Mouse (Mus musculus): Measurements from ENCODE around the gene Hoxd4. TPM values are rescaled to one million over a fixed set of nuclear protein-coding genes. Genes with fewer than 3 reads are reported as not detected.

The Hoxd4 gene
- polyA plus RNA-seq, 1 experiment from 2014 or later, result 4.7 TPM

GRCm38 (mm10) chr2:74669650-74670235 lies 42.0 kb upstream of the Hoxd4 start:
- H3K27ac ChIP-seq (ENCODE audit: low read depth, low read length), result no peak overlapping the region
- no peak overlapping the region for H3K4me2 ChIP-seq (ENCODE audit: low read depth, low read length)
- no peaks in the 10 kb centered on the region for H3K9me3 ChIP-seq (ENCODE audit: control insufficient read depth, low read length)
- no peak overlapping the region for H3K9ac ChIP-seq (replicated peaks; ENCODE audit: low read depth, low read length)
- peaks cover 70% of the 10 kb centered on the region for H3K27me3 ChIP-seq (ENCODE audit: control insufficient read depth, insufficient read depth, low read length)
- WGBS, result under 1% methylated on average over 14 of the region's 14 CpGs
- no peak for ATAC-seq (ENCODE audit: low read depth)
- H3K4me1 ChIP-seq (ENCODE audit: control insufficient read depth, insufficient read depth, low read length), result 0 out of 2 replicates have a peak, but pooled peaks cover 4% of the 10 kb centered on the region
- no peaks in the 10 kb centered on the region for H3K36me3 ChIP-seq (ENCODE audit: control insufficient read depth, insufficient read depth, low read length)
- no peak overlapping the region for H3K4me3 ChIP-seq (ENCODE audit: low read depth, low read length)

GRCm38 (mm10) chr2:74670632-74671188 lies 41.0 kb upstream of the Hoxd4 start:
- 0 out of 2 replicates have a peak, but pooled peaks cover 10% of the 10 kb centered on the region for H3K4me1 ChIP-seq (ENCODE audit: control insufficient read depth, insufficient read depth, low read length)
- H3K9ac ChIP-seq (replicated peaks; ENCODE audit: low read depth, low read length), result no peak overlapping the region
- H3K4me2 ChIP-seq (ENCODE audit: low read depth, low read length), result no peak overlapping the region
- H3K36me3 ChIP-seq (ENCODE audit: control insufficient read depth, insufficient read depth, low read length), result no peaks in the 10 kb centered on the region
- H3K4me3 ChIP-seq (ENCODE audit: low read depth, low read length), result no peak overlapping the region
- H3K9me3 ChIP-seq (ENCODE audit: control insufficient read depth, low read length), result no peaks in the 10 kb centered on the region
- no peak overlapping the region for H3K27ac ChIP-seq (ENCODE audit: low read depth, low read length)
- WGBS, result 3% methylated on average over 3 of the region's 3 CpGs
- ATAC-seq (ENCODE audit: low read depth), result no peak
- H3K27me3 ChIP-seq (ENCODE audit: control insufficient read depth, insufficient read depth, low read length), result peaks cover 62% of the 10 kb centered on the region

DNA sequence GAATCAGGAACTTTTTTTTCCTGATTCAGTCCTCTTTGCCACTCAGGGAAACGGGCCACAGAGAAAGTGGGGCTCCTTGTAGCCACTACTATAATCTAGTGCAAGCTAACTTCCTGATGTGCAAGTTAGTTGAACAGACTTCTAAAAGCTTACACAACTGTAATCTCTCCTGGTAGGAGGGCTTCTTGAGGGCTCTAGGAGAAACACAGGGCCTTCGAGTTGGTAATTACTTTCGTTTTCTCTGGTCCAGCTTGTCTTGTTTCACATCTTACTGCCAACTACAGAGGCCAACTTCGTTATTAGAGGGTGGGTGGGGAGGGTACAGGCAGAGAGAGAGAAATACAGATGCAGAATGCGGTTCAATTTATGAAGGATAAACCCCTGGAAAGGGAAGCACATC lies 39.9 kb upstream of the Hoxd4 start:
- 11% methylated on average over 5 of the region's 5 CpGs for WGBS

GRCm38 (mm10) chr2:74672481-74673362 lies 39.0 kb upstream of the Hoxd4 start:
- H3K4me2 ChIP-seq (ENCODE audit: low read depth, low read length), result peak overlapping the region; percentile 41
- WGBS, result 1% methylated on average over 37 of the region's 40 CpGs
- peak overlapping the region; percentile 20; the same call in 1 of the 2 replicates for H3K4me3 ChIP-seq (ENCODE audit: low read depth, low read length)
- ATAC-seq (ENCODE audit: low read depth), result peak; percentile 36; the same call in 1 of the 2 replicates
- no peak overlapping the region for H3K9ac ChIP-seq (replicated peaks; ENCODE audit: low read depth, low read length)
- H3K27me3 ChIP-seq (ENCODE audit: control insufficient read depth, insufficient read depth, low read length), result peaks cover 71% of the 10 kb centered on the region
- no peak overlapping the region for H3K27ac ChIP-seq (ENCODE audit: low read depth, low read length)
- no peaks in the 10 kb centered on the region for H3K9me3 ChIP-seq (ENCODE audit: control insufficient read depth, low read length)
- H3K4me1 ChIP-seq (ENCODE audit: control insufficient read depth, insufficient read depth, low read length), result 0 out of 2 replicates have a peak, but pooled peaks cover 10% of the 10 kb centered on the region
- H3K36me3 ChIP-seq (ENCODE audit: control insufficient read depth, insufficient read depth, low read length), result no peaks in the 10 kb centered on the region

More for the DNA sequence above, 39.9 kb upstream of the Hoxd4 start:
- H3K4me1 ChIP-seq (ENCODE audit: control insufficient read depth, insufficient read depth, low read length), result 0 out of 2 replicates have a peak, but pooled peaks cover 10% of the 10 kb centered on the region
- peaks cover 63% of the 10 kb centered on the region for H3K27me3 ChIP-seq (ENCODE audit: control insufficient read depth, insufficient read depth, low read length)
- ATAC-seq (ENCODE audit: low read depth), result no peak
- no peaks in the 10 kb centered on the region for H3K9me3 ChIP-seq (ENCODE audit: control insufficient read depth, low read length)
- H3K9ac ChIP-seq (replicated peaks; ENCODE audit: low read depth, low read length), result no peak overlapping the region
- H3K4me2 ChIP-seq (ENCODE audit: low read depth, low read length), result no peak overlapping the region
- H3K4me3 ChIP-seq (ENCODE audit: low read depth, low read length), result no peak overlapping the region
- no peaks in the 10 kb centered on the region for H3K36me3 ChIP-seq (ENCODE audit: control insufficient read depth, insufficient read depth, low read length)
- H3K27ac ChIP-seq (ENCODE audit: low read depth, low read length), result no peak overlapping the region

GRCm38 (mm10) chr2:74673835-74674425 lies 37.8 kb upstream of the Hoxd4 start:
- H3K4me1 ChIP-seq (ENCODE audit: control insufficient read depth, insufficient read depth, low read length), result 0 out of 2 replicates have a peak, but pooled peaks cover 6% of the 10 kb centered on the region
- WGBS, result under 1% methylated on average over 24 of the region's 24 CpGs
- H3K27ac ChIP-seq (ENCODE audit: low read depth, low read length), result no peak overlapping the region
- peaks cover 73% of the 10 kb centered on the region for H3K27me3 ChIP-seq (ENCODE audit: control insufficient read depth, insufficient read depth, low read length)
- H3K9ac ChIP-seq (replicated peaks; ENCODE audit: low read depth, low read length), result no peak overlapping the region
- H3K4me2 ChIP-seq (ENCODE audit: low read depth, low read length), result no peak overlapping the region
- H3K9me3 ChIP-seq (ENCODE audit: control insufficient read depth, low read length), result no peaks in the 10 kb centered on the region
- ATAC-seq (ENCODE audit: low read depth), result peak; percentile 15; the same call in 1 of the 2 replicates
- H3K36me3 ChIP-seq (ENCODE audit: control insufficient read depth, insufficient read depth, low read length), result no peaks in the 10 kb centered on the region
- H3K4me3 ChIP-seq (ENCODE audit: low read depth, low read length), result no peak overlapping the region

DNA sequence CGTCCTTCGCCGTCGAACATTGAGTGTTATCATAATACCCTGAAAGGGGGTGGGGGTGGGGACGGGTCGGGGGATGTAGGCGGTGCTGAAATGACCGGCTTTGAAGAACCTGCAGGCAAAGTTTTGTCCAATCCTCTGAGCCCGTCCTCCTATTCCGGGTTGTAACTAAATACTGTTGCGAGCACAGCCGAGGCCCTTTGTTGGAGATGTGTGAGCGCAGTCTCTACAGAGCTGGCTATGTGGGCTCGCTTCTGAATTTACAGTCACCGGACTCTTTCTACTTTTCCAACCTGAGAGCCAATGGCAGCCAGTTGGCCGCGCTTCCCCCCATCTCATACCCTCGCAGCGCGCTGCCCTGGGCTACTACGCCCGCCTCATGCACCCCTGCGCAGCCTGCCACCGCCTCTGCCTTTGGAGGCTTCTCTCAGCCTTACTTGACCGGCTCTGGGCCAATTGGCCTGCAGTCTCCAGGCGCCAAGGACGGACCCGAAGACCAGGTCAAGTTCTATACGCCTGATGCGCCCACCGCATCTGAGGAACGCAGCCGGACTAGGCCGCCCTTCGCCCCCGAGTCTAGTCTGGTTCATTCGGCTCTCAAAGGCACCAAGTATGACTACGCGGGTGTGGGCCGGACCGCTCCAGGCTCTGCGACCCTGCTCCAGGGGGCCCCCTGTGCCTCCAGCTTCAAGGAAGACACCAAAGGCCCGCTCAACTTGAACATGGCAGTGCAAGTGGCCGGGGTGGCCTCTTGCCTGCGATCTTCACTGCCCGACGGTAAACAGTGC lies 36.7 kb upstream of the Hoxd4 start, which contains the start of gene Hoxd12:
Hoxd12 (plus strand) TSS at position 133 of the 785 bp plus-strand sequence.
- no peak for ATAC-seq (ENCODE audit: low read depth)
- WGBS, result 3% methylated on average over 47 of the region's 47 CpGs
- Histone ChIP-seq H3K27ac (ENCODE audit: low read depth, low read length) (no peak within 1 kb of the TSS), H3K4me2 (ENCODE audit: low read depth, low read length) (peak within 1 kb of the TSS; percentile 8; the same call in 1 of the 2 replicates), H3K9ac (replicated peaks; ENCODE audit: low read depth, low read length) (no peak within 1 kb of the TSS), H3K4me1 (ENCODE audit: control insufficient read depth, insufficient read depth, low read length) (0 out of 2 replicates have a peak, but pooled peaks cover 6% of the 10 kb centered on the region), H3K27me3 (ENCODE audit: control insufficient read depth, insufficient read depth, low read length) (peaks cover 70% of the 10 kb centered on the region), H3K36me3 (ENCODE audit: control insufficient read depth, insufficient read depth, low read length) (no peaks in the 10 kb centered on the region), H3K9me3 (ENCODE audit: control insufficient read depth, low read length) (no peaks in the 10 kb centered on the region), H3K4me3 (ENCODE audit: low read depth, low read length) (no peak within 1 kb of the TSS)

GRCm38 (mm10) chr2:74675666-74676282 lies 36.0 kb upstream of the Hoxd4 start:
- no peak for ATAC-seq (ENCODE audit: low read depth)
- H3K4me3 ChIP-seq (ENCODE audit: low read depth, low read length), result no peak overlapping the region
- H3K9me3 ChIP-seq (ENCODE audit: control insufficient read depth, low read length), result no peaks in the 10 kb centered on the region

More at GRCm38 (mm10) chr2:74675666-74676282, 36.0 kb upstream of the Hoxd4 start:
- no peak overlapping the region for H3K9ac ChIP-seq (replicated peaks; ENCODE audit: low read depth, low read length)
- no peak overlapping the region for H3K27ac ChIP-seq (ENCODE audit: low read depth, low read length)
- peaks cover 68% of the 10 kb centered on the region for H3K27me3 ChIP-seq (ENCODE audit: control insufficient read depth, insufficient read depth, low read length)
- peak overlapping the region; percentile 8; the same call in 1 of the 2 replicates for H3K4me2 ChIP-seq (ENCODE audit: low read depth, low read length)
- WGBS, result 4% methylated on average over 24 of the region's 24 CpGs
- no peaks in the 10 kb centered on the region for H3K36me3 ChIP-seq (ENCODE audit: control insufficient read depth, insufficient read depth, low read length)
- H3K4me1 ChIP-seq (ENCODE audit: control insufficient read depth, insufficient read depth, low read length), result 0 out of 2 replicates have a peak, but pooled peaks cover 6% of the 10 kb centered on the region
